Mouse (Mus musculus) forebrain, embryonic 11.5 days (tissue): ENCODE measurements around the gene Xpo4. TPM values are rescaled to one million over a fixed set of nuclear protein-coding genes. Genes with fewer than 3 reads are reported as not detected.

Source experiments
- ATAC-seq: fragments of 200-750 bp; cut with Nextera tagmentation; replicated peaks from 2 replicates; pipeline ENCODE4 v1.8.0; 2017; ENCODE audit warnings: moderate TSS enrichment; ENCODE audit not compliant: low FRiP score
- DNase-seq: peaks from one replicate; pipeline ENCODE4 v3.0.0-alpha.2; 2017; ENCODE audit warnings: low spot score
- H3K27ac ChIP-seq: fragments of 300-500 bp; sonication (generic); 2 replicates; pipeline ENCODE4 v1.5.1; 2014; ENCODE audit warnings: low read depth, low read length
- H3K27me3 ChIP-seq: fragments of 300-500 bp; sonication (generic); 2 replicates; pipeline ENCODE4 v1.6.1; 2014; ENCODE audit warnings: mild to moderate bottlenecking, low read length, mixed read lengths; ENCODE audit not compliant: control insufficient read depth, insufficient read depth
- H3K36me3 ChIP-seq: fragments of 300-500 bp; sonication (generic); 2 replicates; pipeline ENCODE4 v1.6.1; 2014; ENCODE audit warnings: mild to moderate bottlenecking, low read length, moderate library complexity, mixed read lengths; ENCODE audit not compliant: control insufficient read depth, insufficient read depth
- H3K4me1 ChIP-seq: fragments of 300-500 bp; sonication (generic); replicated peaks from 2 replicates; pipeline ENCODE4 v1.6.1; 2014; ENCODE audit warnings: low read length, mixed read lengths; ENCODE audit not compliant: control insufficient read depth, insufficient read depth
- H3K4me2 ChIP-seq: fragments of 300-500 bp; sonication (generic); 2 replicates; pipeline ENCODE4 v1.6.1; 2014; ENCODE audit warnings: low read depth, mild to moderate bottlenecking, low read length, moderate library complexity, mixed read lengths; ENCODE audit not compliant: severe bottlenecking
- H3K4me3 ChIP-seq: fragments of 300-500 bp; sonication (generic); 2 replicates; pipeline ENCODE4 v1.5.1; 2014; ENCODE audit warnings: low read depth, low read length
- H3K9ac ChIP-seq: fragments of 300-500 bp; sonication (generic); 2 replicates; pipeline ENCODE4 v1.6.1; 2014; ENCODE audit warnings: low read length
- H3K9me3 ChIP-seq: fragments of 300-500 bp; sonication (generic); 2 replicates; pipeline ENCODE4 v1.6.1; 2016; ENCODE audit warnings: low read length, mixed read lengths; ENCODE audit not compliant: control insufficient read depth
- WGBS: fragments of 180-500 bp; shearing (Covaris S2); extraction: QIAGEN DNeasy Blood & Tissue Kit; methylation state at CpG from one replicate; pipeline ENCODE4 v1.1.7; 2014; 5-methylcytosine and 5-hydroxymethylcytosine counted together
- polyA plus RNA-seq: library from polyadenylated mRNA; unstranded; fragments of >200 nt; fragmentation: Nextera tagmentation; extraction: Ambion mirVana; gene quantifications from 2 replicates; pipeline ENCODE4 v1.2.1, GENCODE M21; 2014

The Xpo4 gene
- polyA plus RNA-seq, 1 experiment from 2014 or later: 39.1 TPM

GRCm38 (mm10) chr14:57546557-57547021, 118.6 kb downstream of the Xpo4 start:
- DNase-seq: no peak
- WGBS: 29% methylated on average over 13 of the region's 13 CpGs
- no peak for ATAC-seq
- Histone ChIP-seq H3K9me3 (no peaks in the 10 kb centered on the region), H3K27me3 (no peaks in the 10 kb centered on the region), H3K4me2 (no peak overlapping the region), H3K4me3 (no peak overlapping the region), H3K9ac (no peak overlapping the region), H3K36me3 (no peaks in the 10 kb centered on the region), H3K4me1 (no peaks in the 10 kb centered on the region), H3K27ac (no peak overlapping the region)

- Histone ChIP-seq H3K4me1 (no peaks in the 10 kb centered on the region), H3K4me3 (no peak overlapping the region), H3K36me3 (no peaks in the 10 kb centered on the region), H3K27ac (no peak overlapping the region), H3K9ac (no peak overlapping the region), H3K4me2 (no peak overlapping the region), H3K27me3 (no peaks in the 10 kb centered on the region), H3K9me3 (no peaks in the 10 kb centered on the region)
- ATAC-seq (no peak), DNase-seq (no peak)
- WGBS: 83% methylated on average over 8 of the region's 8 CpGs
Measured at GRCm38 (mm10) chr14:57546131-57546530, 119.1 kb downstream of the Xpo4 start.

- DNase-seq (no peak), ATAC-seq (no peak)
- Histone ChIP-seq H3K4me1 (no peaks in the 10 kb centered on the region), H3K27ac (no peak overlapping the region), H3K36me3 (no peaks in the 10 kb centered on the region), H3K4me2 (no peak overlapping the region), H3K9me3 (no peaks in the 10 kb centered on the region), H3K9ac (no peak overlapping the region), H3K4me3 (no peak overlapping the region), H3K27me3 (no peaks in the 10 kb centered on the region)
- WGBS: 86% methylated on average over 17 of the region's 17 CpGs
Measured at GRCm38 (mm10) chr14:57545526-57545925, 119.7 kb downstream of the Xpo4 start.

GRCm38 (mm10) chr14:57543420-57544039, 121.7 kb downstream of the Xpo4 start:
- Histone ChIP-seq H3K4me1 (no peaks in the 10 kb centered on the region), H3K36me3 (no peaks in the 10 kb centered on the region), H3K27me3 (no peaks in the 10 kb centered on the region), H3K9me3 (no peaks in the 10 kb centered on the region), H3K27ac (no peak overlapping the region), H3K4me2 (no peak overlapping the region), H3K4me3 (no peak overlapping the region), H3K9ac (no peak overlapping the region)
- 95% methylated on average over 13 of the region's 13 CpGs for WGBS
- no peak for DNase-seq
- ATAC-seq: no peak

- DNase-seq (no peak), ATAC-seq (no peak)
- Histone ChIP-seq H3K27ac (no peak overlapping the region), H3K4me3 (no peak overlapping the region), H3K9ac (peak overlapping the region; percentile 39), H3K36me3 (no peaks in the 10 kb centered on the region), H3K27me3 (no peaks in the 10 kb centered on the region), H3K9me3 (no peaks in the 10 kb centered on the region), H3K4me2 (peak overlapping the region; percentile 46), H3K4me1 (peaks cover 3% of the 10 kb centered on the region; the same call in 1 of the 2 replicates)
- WGBS: 39% methylated on average over 34 of the region's 34 CpGs
Measured at GRCm38 (mm10) chr14:57542231-57542630, 123.0 kb downstream of the Xpo4 start.

- H3K4me1 ChIP-seq: peaks cover 8% of the 10 kb centered on the region; the same call in 1 of the 2 replicates
- H3K9me3 ChIP-seq: no peaks in the 10 kb centered on the region
- DNase-seq: no peak
- no peaks in the 10 kb centered on the region for H3K36me3 ChIP-seq
- WGBS: 89% methylated on average over 11 of the region's 11 CpGs
- no peak overlapping the region for H3K27ac ChIP-seq
- no peak overlapping the region for H3K4me2 ChIP-seq
- H3K4me3 ChIP-seq: no peak overlapping the region
- no peak overlapping the region for H3K9ac ChIP-seq
- H3K27me3 ChIP-seq: peaks cover 2% of the 10 kb centered on the region; the same call in 1 of the 2 replicates
- ATAC-seq: no peak
Measured at GRCm38 (mm10) chr14:57540683-57541082, 124.5 kb downstream of the Xpo4 start.

- H3K36me3 ChIP-seq: no peaks in the 10 kb centered on the region
- H3K9ac ChIP-seq: no peak overlapping the region
- 0 out of 2 replicates have a peak, but pooled peaks have one; percentile 36 for ATAC-seq
- no peak overlapping the region for H3K4me2 ChIP-seq
- no peak overlapping the region for H3K4me3 ChIP-seq
- H3K27me3 ChIP-seq: peaks cover 9% of the 10 kb centered on the region; the same call in 1 of the 2 replicates
- no peaks in the 10 kb centered on the region for H3K9me3 ChIP-seq
- H3K4me1 ChIP-seq: peaks cover 8% of the 10 kb centered on the region; the same call in 1 of the 2 replicates
- DNase-seq: no peak
- WGBS: 4% methylated on average over 16 of the region's 16 CpGs
- no peak overlapping the region for H3K27ac ChIP-seq
Measured at GRCm38 (mm10) chr14:57537261-57538015, 127.8 kb downstream of the Xpo4 start.

- no peak for ATAC-seq
- Histone ChIP-seq H3K36me3 (no peaks in the 10 kb centered on the region), H3K27ac (no peak overlapping the region), H3K9ac (no peak overlapping the region), H3K27me3 (peaks cover 9% of the 10 kb centered on the region; the same call in 1 of the 2 replicates), H3K4me2 (no peak overlapping the region), H3K4me3 (no peak overlapping the region), H3K4me1 (peaks cover 8% of the 10 kb centered on the region; the same call in 1 of the 2 replicates), H3K9me3 (no peaks in the 10 kb centered on the region)
- WGBS: 22% methylated on average over 9 of the region's 9 CpGs
- no peak for DNase-seq
Measured at GRCm38 (mm10) chr14:57536820-57537219, 128.4 kb downstream of the Xpo4 start.
